Mouse (Mus musculus): ENCODE data around the gene Cog1.
A peak's percentile ranks its signal among the peaks of the same experiment; 100 is the strongest.

GRCm38 (mm10) chr11:113660940-113661339 lies 12.0 kb downstream of the Cog1 start:
- TF ChIP-seq CTCF (IDR thresholded peaks at IDR 0.05 in 2 of 3, conservative IDR thresholded peaks at IDR 0.05 in 1 of 3; ENCODE audit: control insufficient read depth in 1 of 3, insufficient read depth in 1 of 3, low read depth in 2 of 3, low read length in 3 of 3, poor library complexity in 1 of 3, severe bottlenecking in 1 of 3) (no peak), TCF12 (IDR thresholded peaks at IDR 0.05; ENCODE audit: low read depth, low read length) (peak; percentile 35; the same call in 1 of the 2 replicates), EP300 (IDR thresholded peaks at IDR 0.05; ENCODE audit: low read depth in 1 of 2, low read length in 2 of 2) (peak; percentile 36 to 42; a peak in 3 of 4 replicates), POLR2A (IDR thresholded peaks at IDR 0.05; ENCODE audit: control insufficient read depth in 1 of 2, insufficient read depth in 1 of 2, low read depth in 1 of 2, low read length in 2 of 2, poor library complexity in 1 of 2) (0 out of 4 replicates have a peak, but pooled peaks of 1 of the 2 experiments have one; percentile 9), ZC3H11A (IDR thresholded peaks at IDR 0.05; ENCODE audit: low read depth, low read length) (no peak)

Measured in MEL (cell line).